Mouse (Mus musculus) forebrain, embryonic 16.5 days (tissue): Measurements from ENCODE around the gene Dcaf8. TPM values are rescaled to one million over a fixed set of nuclear protein-coding genes. Genes with fewer than 3 reads are reported as not detected.

ENCODE experiments used
- ATAC-seq: fragments of 200-750 bp; cut with Nextera tagmentation; 2 replicates; pipeline ENCODE4 v1.8.0; 2017; ENCODE audit warnings: mild to moderate bottlenecking, moderate library complexity
- H3K27ac ChIP-seq: fragments of 300-500 bp; sonication (generic); 2 replicates; pipeline ENCODE4 v1.5.1; 2014; ENCODE audit warnings: low read length, control low read depth
- H3K27me3 ChIP-seq: fragments of 300-500 bp; sonication (generic); replicated peaks from 2 replicates; pipeline ENCODE4 v1.6.1; 2014; ENCODE audit warnings: low read length; ENCODE audit not compliant: control insufficient read depth, insufficient read depth
- H3K36me3 ChIP-seq: fragments of 300-500 bp; sonication (generic); 2 replicates; pipeline ENCODE4 v1.6.1; 2014; ENCODE audit not compliant: control insufficient read depth, insufficient read depth
- H3K4me1 ChIP-seq: fragments of 300-500 bp; sonication (generic); replicated peaks from 2 replicates; pipeline ENCODE4 v1.6.1; 2014; ENCODE audit warnings: low read length; ENCODE audit not compliant: control insufficient read depth, insufficient read depth
- H3K4me2 ChIP-seq: fragments of 300-500 bp; sonication (generic); 2 replicates; pipeline ENCODE4 v1.6.1; 2014; ENCODE audit warnings: mild to moderate bottlenecking, low read length, control low read depth
- H3K4me3 ChIP-seq: fragments of 300-500 bp; sonication (generic); replicated peaks from 2 replicates; pipeline ENCODE4 v1.5.1; 2014; ENCODE audit warnings: mild to moderate bottlenecking, low read length, control low read depth
- H3K9ac ChIP-seq: fragments of 300-500 bp; sonication (generic); replicated peaks from 2 replicates; pipeline ENCODE4 v1.6.1; 2014; ENCODE audit warnings: low read depth, low read length, control low read depth
- H3K9me3 ChIP-seq: fragments of 300-500 bp; sonication (generic); 2 replicates; pipeline ENCODE4 v1.6.1; 2016; ENCODE audit warnings: low read length; ENCODE audit not compliant: control insufficient read depth
- WGBS: fragments of 180-500 bp; shearing (Covaris S2); extraction: QIAGEN DNeasy Blood & Tissue Kit; methylation state at CpG from one replicate; pipeline ENCODE4 v1.1.7; 2014; 5-methylcytosine and 5-hydroxymethylcytosine counted together
- polyA plus RNA-seq: library from polyadenylated mRNA; unstranded; fragments of >200 nt; fragmentation: Nextera tagmentation; extraction: Ambion mirVana; gene quantifications from 2 replicates; pipeline ENCODE4 v1.2.1, GENCODE M21; 2015

Dcaf8 gene
- polyA plus RNA-seq, 1 experiment from 2014 or later = 106 TPM

DNA sequence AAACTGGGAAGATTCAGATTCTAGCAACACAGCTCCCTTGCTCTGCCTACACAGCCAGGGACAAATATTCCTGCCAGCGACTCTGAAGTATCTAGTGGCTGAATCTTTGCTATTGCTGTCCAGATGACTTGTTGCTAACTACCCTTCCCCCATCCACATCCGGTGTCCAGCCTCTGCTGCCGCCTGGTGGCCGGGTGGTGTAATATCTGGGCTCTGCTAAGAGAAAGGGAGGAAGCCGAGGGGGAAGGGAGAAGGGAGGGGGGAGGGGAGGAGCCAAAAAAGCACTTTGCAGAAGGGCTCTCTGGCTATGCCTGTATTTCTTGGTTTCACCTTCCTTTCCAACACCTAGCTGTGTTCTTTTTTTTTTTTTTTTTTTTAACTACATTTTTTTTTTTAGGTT lies 69.3 kb downstream of the Dcaf8 start:
- H3K9me3 ChIP-seq = no peaks in the 10 kb centered on the region
- no peaks in the 10 kb centered on the region for H3K36me3 ChIP-seq
- peaks cover 44% of the 10 kb centered on the region for H3K4me1 ChIP-seq
- peak overlapping the region; percentile 26 for H3K4me2 ChIP-seq
- no peaks in the 10 kb centered on the region for H3K27me3 ChIP-seq
- no peak overlapping the region for H3K4me3 ChIP-seq
- H3K27ac ChIP-seq = 0 out of 2 replicates have a peak overlapping the region, but pooled peaks have one; percentile 19
- peak; percentile 49 for ATAC-seq
- H3K9ac ChIP-seq = 0 out of 2 replicates have a peak overlapping the region, but pooled peaks have one; percentile 24
- 0% methylated on average over 5 of the region's 5 CpGs for WGBS

DNA sequence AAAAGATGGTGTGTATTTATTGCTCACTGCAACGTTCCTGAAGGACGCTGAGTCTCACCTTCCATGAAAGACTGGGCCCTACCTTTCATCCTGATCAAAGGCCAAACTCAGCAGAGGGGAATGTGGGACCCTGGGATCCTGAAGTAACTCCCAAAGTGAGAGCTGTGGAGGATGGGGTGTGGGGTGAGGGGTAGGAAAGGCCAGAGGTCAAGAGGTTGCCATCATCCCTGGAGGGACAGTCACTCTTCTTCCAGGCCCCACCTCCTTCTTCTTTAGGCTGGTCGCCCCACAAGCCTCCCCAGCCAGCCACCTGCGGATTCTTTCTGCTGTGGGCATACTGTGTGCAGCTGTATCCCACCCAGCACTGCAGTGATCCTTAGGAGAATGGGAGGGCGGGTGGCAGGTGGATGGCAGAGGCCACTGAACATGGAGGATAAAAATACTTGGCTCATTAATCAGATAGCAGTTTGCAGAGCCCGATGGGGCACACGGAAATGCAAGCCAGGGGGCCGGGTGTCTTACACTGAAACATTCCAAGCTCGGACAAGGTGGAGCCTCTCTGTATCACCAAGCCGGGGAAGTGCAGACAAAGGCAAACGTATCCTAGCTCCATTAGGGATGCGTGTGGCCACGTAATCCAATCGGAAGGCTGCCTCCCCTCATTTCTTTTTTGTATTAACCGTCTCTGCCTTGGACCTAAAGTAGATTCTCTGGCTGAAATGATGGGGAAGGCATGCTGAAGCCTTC lies 70.5 kb downstream of the Dcaf8 start:
- WGBS = 44% methylated on average over 14 of the region's 15 CpGs
- Histone ChIP-seq H3K4me1 (peaks cover 44% of the 10 kb centered on the region), H3K9ac (no peak overlapping the region), H3K4me2 (no peak overlapping the region), H3K27me3 (no peaks in the 10 kb centered on the region), H3K4me3 (no peak overlapping the region), H3K27ac (no peak overlapping the region), H3K9me3 (no peaks in the 10 kb centered on the region), H3K36me3 (no peaks in the 10 kb centered on the region)
- no peak for ATAC-seq

DNA sequence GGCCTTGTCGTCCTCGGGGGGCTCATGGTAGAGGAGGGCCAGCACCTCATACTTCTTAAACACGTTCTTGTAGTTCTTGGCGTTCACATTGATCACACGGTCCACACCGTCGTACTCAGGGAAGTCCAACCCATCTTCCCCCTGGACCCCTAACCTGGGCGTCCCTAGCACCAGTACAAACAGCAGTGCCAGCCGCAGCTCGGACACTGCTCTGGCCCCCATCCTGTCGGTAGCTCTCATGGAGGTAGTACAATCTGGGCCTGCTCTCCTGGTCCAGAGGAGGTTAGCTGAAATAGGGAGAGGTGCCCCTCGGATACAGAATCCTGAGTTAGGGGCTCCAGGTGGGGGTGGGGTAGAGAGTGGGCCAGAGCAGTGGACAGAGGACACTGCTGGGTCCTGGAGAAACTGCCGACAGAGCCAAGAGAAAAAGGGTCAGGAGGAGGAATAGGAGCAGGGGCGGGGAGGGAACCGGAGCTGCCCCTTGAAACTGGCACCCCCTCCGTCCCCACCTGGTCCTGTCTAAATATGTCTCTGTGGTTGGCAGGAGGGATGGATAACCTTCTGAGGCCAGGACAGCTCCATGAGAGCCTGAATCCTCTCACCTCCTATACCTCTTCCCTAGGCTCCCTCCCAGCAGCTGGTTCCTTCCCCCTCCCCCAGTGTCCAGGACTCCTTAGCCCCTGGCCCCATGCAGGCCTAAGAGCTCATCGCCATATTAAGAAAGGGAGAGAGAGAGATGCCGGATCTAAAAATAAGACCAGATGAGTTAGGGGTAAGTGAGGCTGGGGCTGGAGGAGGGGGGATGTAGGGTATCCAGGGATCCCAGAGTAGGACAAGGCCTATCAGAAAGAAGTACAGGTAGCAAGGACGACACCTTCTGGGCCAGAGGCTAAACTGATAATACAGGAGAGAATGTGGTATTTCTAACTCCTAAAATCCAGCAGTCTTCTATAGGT lies 71.8 kb downstream of the Dcaf8 start, which contains the start of gene Casq1:
Casq1 (minus strand) TSS at position 418 of the 956 bp plus-strand sequence.
- Histone ChIP-seq H3K4me1 (peaks cover 33% of the 10 kb centered on the region), H3K9me3 (no peaks in the 10 kb centered on the region), H3K27me3 (no peaks in the 10 kb centered on the region), H3K9ac (no peak within 1 kb of the TSS), H3K36me3 (no peaks in the 10 kb centered on the region), H3K4me2 (no peak within 1 kb of the TSS), H3K27ac (peak within 1 kb of the TSS; percentile 38), H3K4me3 (no peak within 1 kb of the TSS)
- 0 out of 2 replicates have a peak, but pooled peaks have one; percentile 5 for ATAC-seq
- 76% methylated on average over 19 of the region's 19 CpGs for WGBS

DNA sequence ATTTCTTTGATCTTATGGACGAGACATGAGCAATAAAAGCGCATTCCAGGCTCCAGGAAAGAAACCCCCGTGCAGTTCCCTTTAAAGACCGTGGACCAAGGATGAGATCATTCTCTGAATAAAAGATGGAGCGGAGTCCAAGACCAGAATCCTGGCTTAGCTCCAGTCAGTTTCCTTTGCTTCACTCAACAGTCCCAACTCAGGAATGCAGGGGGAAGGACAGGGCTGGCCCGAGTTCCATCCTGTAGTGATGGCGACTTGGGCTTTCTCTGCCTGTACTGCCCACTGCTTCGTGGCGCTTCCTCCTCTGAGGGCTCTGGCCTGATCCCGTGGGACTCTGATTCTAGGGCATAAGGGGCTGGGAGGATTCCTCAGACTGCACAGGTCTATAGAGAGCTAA lies 72.5 kb downstream of the Dcaf8 start:
- Histone ChIP-seq H3K9me3 (no peaks in the 10 kb centered on the region), H3K4me2 (no peak overlapping the region), H3K4me1 (peaks cover 31% of the 10 kb centered on the region), H3K9ac (no peak overlapping the region), H3K27me3 (no peaks in the 10 kb centered on the region), H3K4me3 (no peak overlapping the region), H3K27ac (peak overlapping the region; percentile 38; the same call in 1 of the 2 replicates), H3K36me3 (no peaks in the 10 kb centered on the region)
- WGBS = 14% methylated on average over 10 of the region's 10 CpGs
- peak; percentile 68 for ATAC-seq

DNA sequence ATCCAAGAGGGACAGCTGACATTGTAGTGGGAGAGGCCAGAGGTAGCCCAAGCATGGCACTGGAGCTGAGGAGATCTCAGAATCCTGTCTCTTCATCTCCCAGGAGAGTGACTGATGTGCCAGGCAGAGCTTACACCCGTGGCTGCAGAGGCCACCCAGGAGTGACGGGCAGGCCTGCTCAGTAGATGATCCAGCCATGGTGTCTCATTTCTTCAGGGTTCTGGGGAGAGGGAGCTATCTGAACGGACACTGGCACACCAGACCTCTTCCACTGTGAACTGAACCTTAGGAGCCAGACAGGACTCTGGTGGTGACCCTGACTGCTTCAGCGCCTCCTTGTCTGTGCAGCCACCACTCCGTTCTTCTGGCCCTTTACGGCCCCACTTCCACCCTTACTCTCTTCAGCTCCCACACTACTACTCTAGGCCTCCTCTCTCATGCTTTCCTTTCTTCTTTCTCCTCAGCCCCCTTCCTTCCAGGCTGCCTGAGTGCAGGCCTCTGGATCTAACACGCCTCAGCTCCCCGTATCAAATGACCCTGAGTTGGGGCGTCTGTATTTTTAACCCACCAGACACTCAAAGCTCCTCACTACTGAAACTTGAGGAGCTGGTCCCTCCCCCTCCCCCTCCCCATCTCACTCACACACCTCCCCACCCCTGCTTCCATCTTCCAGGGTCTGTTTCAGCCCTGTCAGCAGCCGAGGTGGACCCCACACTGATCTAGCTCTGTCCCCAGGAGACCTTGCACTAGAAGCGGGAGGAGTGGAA lies 73.6 kb downstream of the Dcaf8 start:
- no peak overlapping the region for H3K9ac ChIP-seq
- H3K4me3 ChIP-seq = no peak overlapping the region
- no peaks in the 10 kb centered on the region for H3K9me3 ChIP-seq
- ATAC-seq = no peak
- peaks cover 31% of the 10 kb centered on the region for H3K4me1 ChIP-seq
- H3K36me3 ChIP-seq = no peaks in the 10 kb centered on the region
- H3K27ac ChIP-seq = no peak overlapping the region
- 39% methylated on average over 11 of the region's 11 CpGs for WGBS
- H3K4me2 ChIP-seq = no peak overlapping the region
- no peaks in the 10 kb centered on the region for H3K27me3 ChIP-seq

DNA sequence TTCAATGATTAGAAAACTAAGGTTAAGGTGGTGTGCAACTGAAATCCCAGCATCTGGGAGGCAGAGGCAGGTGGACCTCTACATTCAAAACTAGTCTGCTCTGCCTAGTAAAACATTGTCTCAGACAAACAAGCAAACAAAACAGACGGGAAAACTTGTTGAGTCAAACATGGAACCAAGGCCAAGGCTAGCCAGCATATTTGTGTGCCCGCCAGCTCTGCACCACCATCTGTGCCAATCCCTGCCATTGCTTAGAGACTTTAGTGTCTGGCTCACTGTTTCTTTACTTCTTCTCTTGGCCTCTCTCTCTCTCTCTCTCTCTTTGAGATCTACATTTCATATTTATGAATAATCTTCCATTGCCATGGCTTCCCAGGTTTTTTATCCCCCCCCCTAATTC lies 80.3 kb downstream of the Dcaf8 start:
- ATAC-seq = no peak
- no peaks in the 10 kb centered on the region for H3K4me1 ChIP-seq
- no peaks in the 10 kb centered on the region for H3K36me3 ChIP-seq
- H3K4me2 ChIP-seq = no peak overlapping the region
- no peak overlapping the region for H3K4me3 ChIP-seq
- no peak overlapping the region for H3K9ac ChIP-seq
- no peaks in the 10 kb centered on the region for H3K9me3 ChIP-seq
- no peak overlapping the region for H3K27ac ChIP-seq
- no peaks in the 10 kb centered on the region for H3K27me3 ChIP-seq
- WGBS = 52% methylated on average over 2 of the region's 2 CpGs

DNA sequence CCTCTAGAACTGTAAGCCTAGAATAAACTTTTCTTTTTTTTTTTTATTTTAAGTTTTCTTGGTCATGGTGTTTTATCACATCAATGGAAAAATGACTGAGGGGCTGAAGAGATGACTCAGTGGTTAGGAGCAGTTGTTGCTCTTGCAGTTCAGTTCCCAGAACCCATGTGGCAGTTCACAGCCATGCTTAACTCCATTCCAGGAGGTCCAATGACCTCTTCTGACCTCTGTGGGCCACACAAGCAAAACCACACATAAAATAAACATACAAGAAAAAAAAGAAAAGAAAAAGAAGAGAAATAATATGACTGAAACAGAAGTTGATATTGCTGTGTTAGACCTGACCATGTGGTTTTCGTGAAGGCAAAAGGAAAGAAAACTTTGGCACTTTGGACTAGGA lies 81.3 kb downstream of the Dcaf8 start:
- Histone ChIP-seq H3K4me2 (no peak overlapping the region), H3K4me1 (no peaks in the 10 kb centered on the region), H3K9ac (no peak overlapping the region), H3K27me3 (no peaks in the 10 kb centered on the region), H3K27ac (no peak overlapping the region), H3K36me3 (no peaks in the 10 kb centered on the region), H3K9me3 (no peaks in the 10 kb centered on the region), H3K4me3 (no peak overlapping the region)
- ATAC-seq = no peak
- 92% methylated on average over 1 of the region's 1 CpGs for WGBS

DNA sequence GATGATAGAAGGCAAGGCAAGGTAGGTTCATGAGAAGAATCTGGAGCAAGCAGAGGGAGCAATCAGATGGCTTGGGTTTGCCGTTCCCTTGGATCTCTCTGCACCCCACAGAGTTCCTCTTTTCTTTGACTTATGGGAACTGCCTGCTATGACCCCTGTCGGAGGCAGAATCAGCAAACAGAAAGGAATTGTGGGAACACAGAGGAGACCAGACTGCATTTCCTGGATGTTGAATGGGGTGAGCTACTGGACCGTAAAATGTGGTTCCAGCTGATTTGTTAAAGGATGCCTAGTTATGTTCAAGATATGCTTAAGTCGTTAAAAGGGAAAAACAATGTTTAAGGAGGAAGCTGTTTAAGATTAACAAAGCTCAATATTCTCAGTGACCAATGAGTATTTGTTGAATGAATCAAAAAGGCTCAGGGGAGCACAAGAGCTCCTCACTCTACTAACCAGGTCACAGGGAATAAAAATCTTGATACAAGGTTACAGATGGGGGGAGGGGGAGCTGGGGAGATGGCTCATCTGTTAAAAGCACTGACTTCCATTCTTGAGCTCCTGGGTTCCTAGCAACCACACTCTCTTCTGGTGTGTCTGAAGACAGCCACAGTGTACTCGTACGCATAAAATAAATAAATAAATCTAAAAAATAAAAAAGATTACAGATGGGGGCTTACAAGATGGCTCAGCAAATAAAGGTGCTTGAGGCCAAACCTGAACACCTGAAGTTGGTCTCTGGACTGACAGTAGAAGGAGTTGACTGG lies 93.2 kb downstream of the Dcaf8 start:
- Histone ChIP-seq H3K4me3 (no peak overlapping the region), H3K4me1 (no peaks in the 10 kb centered on the region; the same call in 1 of the 2 replicates), H3K4me2 (no peak overlapping the region), H3K27me3 (no peaks in the 10 kb centered on the region), H3K9me3 (no peaks in the 10 kb centered on the region), H3K9ac (no peak overlapping the region), H3K36me3 (no peaks in the 10 kb centered on the region), H3K27ac (no peak overlapping the region)
- WGBS = 30% methylated on average over 6 of the region's 6 CpGs
- ATAC-seq = no peak
